Mouse (Mus musculus) mature B cell (primary cell): Measurements from ENCODE around the gene Efl1.

ENCODE experiments used
- in situ Hi-C: fragments of 300-500 bp; cut with MboI; formaldehyde crosslinking; loops from 2 replicates; pipeline ENCODE4 v1.14.3; 2019

The Efl1 gene

DNA sequence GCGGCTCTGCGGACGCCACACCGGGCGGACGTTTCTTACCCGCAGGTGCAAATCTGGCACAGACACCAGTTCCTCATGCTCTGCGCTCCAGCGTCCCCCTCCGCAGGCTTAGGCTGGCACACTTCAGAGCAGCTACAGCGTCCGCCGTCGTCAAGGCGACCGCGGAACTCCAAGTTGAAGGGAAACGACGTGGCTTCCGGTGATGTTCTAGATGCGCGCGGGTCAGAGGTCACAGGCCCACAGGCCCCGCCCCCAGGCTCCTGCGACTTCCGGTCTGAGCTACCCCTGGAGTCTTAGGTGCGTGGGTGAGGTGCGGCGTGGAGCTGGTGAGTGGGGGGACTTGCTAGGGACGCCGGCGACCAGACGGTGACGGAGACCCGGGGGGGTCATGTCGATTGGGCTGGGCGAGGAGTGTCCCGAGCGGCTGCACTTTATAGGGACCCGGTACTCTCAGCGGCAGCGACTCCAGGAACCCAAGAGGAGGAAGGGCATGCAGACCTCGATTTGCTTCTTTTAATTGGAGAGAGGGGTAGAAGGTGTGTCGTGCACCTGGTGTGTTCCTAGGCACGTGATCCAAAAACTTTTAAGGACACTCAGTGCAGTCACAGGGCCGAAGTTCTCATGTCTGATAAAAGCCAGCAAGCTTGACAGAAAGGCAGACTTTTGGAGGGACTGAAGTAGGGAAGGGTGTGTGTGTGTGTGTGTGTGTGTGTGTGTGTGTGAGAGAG is at the start of gene Efl1, which contains the start of gene Saxo2:
Gene Efl1, plus strand, starts transcription at position 262 of the 728 bp plus-strand sequence.
Gene Saxo2, minus strand, starts transcription at position 176 of the 728 bp plus-strand sequence.
- in situ Hi-C loops = no loop called here

GRCm38 (mm10) chr7:82602008-82602407 is 46.4 kb upstream of the Efl1 start:
- in situ Hi-C loops = no loop called here

DNA sequence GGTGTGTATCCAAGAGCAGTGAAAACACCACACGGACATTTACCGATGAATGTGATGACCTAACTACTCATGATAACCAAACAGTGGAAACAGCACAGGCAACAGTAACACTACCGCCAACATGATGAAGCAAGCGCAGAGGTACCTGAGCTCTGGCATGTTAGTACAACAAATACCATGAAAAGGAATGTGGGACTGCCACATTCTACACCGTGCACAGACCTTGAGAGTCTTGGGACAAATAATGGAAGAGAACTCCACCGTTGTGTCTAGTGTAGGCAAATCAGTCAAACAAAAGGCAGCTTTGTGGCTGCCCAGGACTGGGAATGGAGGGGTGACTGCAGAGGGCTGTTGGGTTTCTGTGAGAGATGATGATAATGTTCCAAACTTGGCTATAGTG is 43.0 kb upstream of the Efl1 start:
- in situ Hi-C loops = no loop called here

DNA sequence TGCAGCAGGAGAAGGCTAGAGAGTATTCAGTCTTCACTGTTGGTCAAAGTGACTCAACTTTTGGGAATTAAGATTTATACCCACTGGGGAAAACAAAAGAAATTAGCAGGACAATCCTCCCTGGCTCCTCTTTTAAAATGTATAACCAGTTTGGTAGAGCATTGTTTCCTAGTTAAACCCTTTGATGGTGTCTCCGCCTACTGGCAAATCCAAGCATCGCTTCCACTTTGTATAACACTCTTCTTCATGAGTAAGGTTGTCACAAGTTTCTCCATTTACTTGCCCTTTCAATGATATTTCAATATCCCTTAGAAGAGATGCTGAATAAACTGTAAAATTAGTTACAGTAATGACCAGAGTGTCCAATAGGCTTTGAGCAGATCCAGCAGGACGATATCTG is 38.8 kb upstream of the Efl1 start:
- in situ Hi-C loops = no loop called here

DNA sequence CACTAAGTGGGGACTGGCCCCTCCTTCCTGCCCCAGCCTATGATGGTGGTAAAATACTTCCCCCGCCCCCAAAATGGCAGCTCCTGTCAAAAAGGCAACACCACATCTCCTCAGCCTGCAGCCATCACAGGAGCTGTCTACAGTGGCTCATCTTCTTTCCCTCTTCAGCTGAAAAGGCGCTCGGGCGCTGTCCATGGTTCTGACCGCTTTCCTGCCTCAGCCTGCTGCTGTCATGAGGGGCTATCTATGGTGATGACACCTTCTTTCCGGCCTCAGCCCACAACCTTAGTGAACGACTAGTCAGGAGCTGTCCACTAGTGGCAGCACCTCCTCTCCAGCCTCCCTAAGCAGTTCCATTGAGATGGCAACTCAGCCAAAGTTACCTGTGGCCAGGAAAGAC is 23.1 kb upstream of the Efl1 start:
- in situ Hi-C loops = no loop called here

- in situ Hi-C loops = no loop called here
Measured at GRCm38 (mm10) chr7:82647183-82647582, 1.2 kb upstream of the Efl1 start.

GRCm38 (mm10) chr7:82647909-82648308 is 505 bp upstream of the Efl1 start:
- in situ Hi-C loops = no loop called here

DNA sequence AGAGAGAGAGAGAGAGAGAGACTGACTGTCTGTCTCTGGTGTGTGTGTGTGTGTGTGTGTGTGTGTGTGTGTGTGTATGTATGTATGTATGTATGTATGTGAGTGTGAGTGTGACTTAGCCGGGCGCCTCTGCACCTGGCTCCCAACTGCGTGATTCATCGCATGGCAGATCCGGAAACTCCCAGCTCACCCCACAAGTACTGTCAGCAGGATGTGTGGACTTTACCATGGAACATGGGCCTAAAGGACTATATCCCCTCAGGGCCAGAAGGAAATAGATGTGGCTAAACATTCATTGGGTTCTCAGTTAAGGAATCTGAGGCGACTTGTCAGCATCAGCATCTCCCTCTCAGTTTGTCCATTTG is 649 bp downstream of the Efl1 start:
- in situ Hi-C loops = no loop called here

- in situ Hi-C loops = no loop called here
Measured at GRCm38 (mm10) chr7:82664604-82665003, 16.2 kb downstream of the Efl1 start.

GRCm38 (mm10) chr7:82676001-82676400 is 27.6 kb downstream of the Efl1 start:
- in situ Hi-C loops = no loop called here

- in situ Hi-C loops = no loop called here
Measured at GRCm38 (mm10) chr7:82676834-82677233, 28.4 kb downstream of the Efl1 start.

GRCm38 (mm10) chr7:82679901-82680300 is 31.5 kb downstream of the Efl1 start:
- in situ Hi-C loops = no loop called here

DNA sequence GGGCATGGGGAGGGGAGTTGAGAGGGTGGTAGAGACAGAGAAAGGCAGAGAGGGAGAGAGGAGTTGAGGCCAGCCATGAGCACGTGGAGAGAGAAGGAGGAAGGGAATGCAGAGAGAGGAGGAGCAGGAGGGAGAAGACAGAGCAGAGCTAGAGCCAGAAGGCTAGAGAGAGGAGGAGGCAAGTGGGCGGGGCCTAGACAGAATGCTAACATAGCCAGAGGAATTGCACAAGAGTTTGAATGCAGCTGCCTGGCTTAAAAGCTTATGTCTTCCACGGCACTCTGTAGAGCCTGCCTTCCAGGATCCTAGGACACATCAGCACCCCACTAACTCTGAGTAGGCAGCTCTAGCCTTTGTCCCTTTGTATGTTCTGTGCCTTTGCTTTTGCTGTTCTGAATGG is 40.3 kb downstream of the Efl1 start:
- in situ Hi-C loops = no loop called here

- in situ Hi-C loops = no loop called here
Measured at GRCm38 (mm10) chr7:82691021-82691738, 42.8 kb downstream of the Efl1 start.

DNA sequence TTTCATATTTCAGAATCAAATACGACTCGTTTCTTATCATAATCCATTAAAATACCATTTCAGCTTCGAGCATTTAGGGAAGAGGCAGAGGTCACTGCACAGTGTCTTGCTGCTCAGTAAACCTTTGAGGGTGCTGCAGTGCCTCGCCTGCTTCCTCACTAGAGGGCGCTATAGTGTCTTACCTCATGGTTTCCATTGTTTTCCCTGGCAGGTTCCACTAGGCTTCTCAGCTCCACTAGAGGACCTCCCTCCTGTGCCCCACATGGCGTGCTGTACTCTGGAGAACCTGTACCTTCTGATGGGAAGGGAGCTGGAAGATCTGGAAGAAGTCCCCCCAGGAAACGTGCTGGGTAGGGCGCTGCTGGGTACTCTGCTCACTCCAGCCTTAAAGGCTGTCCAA is 49.3 kb downstream of the Efl1 start:
- in situ Hi-C loops = no loop called here

- in situ Hi-C loops = no loop called here
Measured at GRCm38 (mm10) chr7:82698968-82699367, 50.6 kb downstream of the Efl1 start.

DNA sequence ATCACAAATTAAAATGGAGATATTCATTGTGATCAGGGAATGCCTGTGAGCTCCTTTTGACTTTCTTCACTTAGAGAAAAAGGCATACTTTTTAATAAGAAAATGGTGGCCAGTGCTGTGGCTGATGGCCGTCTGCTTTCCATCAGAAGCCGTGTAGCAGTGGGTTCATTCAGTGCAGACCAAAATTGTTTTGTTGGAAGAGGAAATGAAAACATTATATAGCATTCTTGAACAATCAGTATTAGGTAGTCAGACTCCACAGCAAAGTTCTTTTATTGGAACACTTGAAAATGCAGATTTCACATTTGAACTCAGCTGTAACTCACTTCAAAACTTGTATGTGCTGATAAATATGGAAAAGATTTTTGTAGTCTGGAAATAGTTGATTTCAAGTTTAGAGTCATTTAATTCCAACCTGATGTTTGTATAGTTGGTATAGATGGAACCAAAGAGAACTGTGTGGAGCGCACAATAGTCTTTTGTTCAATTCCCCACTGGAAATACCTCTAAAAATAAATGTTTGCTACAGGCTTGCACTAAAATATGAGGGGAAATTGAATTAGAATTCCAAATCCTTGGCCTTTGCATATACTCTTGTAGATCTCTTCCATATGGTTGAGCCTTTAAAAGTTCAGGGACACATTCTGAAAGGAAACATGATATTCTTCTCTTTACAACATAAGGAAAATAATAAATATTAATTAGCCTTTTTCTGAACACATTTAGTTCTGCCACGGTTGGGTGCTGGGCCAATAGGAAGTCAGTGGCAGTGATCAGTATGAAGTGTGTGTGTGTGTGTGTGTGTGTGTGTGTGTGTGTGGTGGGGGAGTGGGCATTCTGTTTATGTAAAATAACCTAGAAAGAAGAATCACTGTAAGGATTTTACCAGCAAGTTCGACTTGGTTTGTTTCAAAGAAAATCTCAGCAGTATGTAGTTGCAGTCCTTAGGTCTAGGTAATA is 54.2 kb downstream of the Efl1 start:
- in situ Hi-C loops = no loop called here

DNA sequence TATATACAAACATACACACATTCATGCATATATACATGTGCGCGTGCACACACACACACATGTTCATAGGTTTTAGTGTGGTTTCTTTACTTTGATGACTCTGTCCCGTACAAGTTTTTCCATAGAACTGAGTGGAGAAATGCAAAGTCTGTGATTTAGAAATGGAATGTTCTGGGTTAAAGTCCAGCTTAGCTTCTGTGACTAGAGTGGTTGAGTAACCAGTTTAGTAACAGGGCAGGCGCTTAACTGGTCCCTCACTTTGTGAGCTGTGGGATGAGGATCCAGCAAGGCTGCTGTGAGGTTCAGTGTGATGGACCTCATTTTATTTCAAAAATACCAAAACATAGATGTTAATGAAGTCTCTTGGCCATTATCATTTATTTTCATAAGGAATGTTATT is 60.8 kb downstream of the Efl1 start:
- in situ Hi-C loops = no loop called here

GRCm38 (mm10) chr7:82715210-82715911 is 66.9 kb downstream of the Efl1 start:
- in situ Hi-C loops = no loop called here

- in situ Hi-C loops = no loop called here
Measured at GRCm38 (mm10) chr7:82715912-82716601, 67.6 kb downstream of the Efl1 start.

- in situ Hi-C loops = no loop called here
Measured at GRCm38 (mm10) chr7:82719285-82719684, 70.9 kb downstream of the Efl1 start.
